Mouse (Mus musculus) cerebral cortex, adult 2 months (tissue): Measurements from ENCODE around the gene Chrng.

ENCODE experiments used
- WGBS: fragments of 180-500 bp; shearing (Covaris S2); methylation state at CpG from one replicate; pipeline ENCODE4 v1.1.7; 2018; 5-methylcytosine and 5-hydroxymethylcytosine counted together

The Chrng gene

DNA sequence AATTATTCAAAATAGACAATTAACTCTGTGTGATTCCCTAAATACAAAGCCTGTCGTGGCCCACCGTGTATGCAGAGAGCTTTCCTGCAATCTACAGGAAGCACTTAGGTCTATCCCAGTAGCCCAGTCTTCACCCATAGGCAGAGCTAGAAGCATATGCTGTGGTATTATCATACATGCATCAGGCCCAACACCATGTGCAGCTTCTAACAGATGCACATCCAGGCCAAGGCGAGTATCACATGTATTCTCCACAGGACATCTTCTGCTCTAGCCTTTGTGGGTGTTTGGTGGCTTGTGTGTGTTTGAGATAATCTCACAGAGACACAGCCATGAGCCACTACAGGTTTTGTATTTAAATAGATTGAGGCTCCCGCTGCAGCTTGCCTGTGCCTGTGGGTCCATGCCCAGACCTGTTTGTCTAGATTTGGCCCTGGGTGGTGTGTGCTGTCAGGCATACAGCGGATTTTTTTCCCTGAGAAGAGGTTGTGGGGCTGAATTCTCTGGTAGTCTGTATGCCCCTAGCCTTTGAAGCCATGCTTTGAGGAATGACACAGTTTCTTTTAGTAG lies 47.7 kb downstream of the Chrng start:
- WGBS = 62% methylated on average over 5 of the region's 5 CpGs

DNA sequence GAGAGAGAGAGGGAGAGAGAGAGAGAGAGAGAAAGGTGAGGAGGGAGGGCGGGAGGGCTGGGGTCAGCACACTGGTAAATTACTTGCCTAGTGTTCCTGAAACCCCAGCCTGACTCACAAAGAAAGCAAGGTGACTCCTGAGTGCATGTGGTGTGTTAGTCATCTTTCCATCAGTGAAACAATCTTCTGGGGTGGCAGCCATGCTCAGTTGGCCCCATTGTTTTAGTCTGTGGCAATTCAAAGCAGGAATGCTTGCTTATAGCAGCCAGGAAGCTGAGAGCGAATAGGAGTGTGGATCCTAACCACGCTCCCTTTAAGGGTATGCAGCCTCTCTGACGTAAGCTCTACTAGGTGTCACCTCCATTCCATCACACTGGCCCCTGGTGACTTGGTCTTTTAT lies 50.7 kb downstream of the Chrng start:
- 80% methylated on average over 4 of the region's 4 CpGs for WGBS

DNA sequence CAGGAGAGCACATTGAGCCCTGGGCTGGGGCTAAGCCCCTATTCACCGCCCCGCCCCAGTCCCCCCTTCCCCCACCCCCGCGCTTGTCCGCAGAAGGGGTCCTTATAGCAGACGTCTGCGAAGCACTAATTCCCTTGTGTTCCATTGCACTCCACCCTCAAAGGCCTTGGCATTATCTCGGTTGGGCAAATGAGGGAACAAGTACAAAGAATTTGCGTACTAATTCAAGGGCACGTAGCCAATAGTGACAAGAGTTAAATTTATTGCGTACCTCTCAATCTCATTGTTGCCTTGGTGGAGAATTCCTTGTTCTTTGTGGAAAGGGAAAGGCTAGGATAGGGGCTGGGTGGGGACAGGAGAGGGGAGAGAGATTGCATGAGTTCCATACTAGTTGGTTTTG lies 53.2 kb downstream of the Chrng start:
- WGBS = 41% methylated on average over 11 of the region's 11 CpGs

DNA sequence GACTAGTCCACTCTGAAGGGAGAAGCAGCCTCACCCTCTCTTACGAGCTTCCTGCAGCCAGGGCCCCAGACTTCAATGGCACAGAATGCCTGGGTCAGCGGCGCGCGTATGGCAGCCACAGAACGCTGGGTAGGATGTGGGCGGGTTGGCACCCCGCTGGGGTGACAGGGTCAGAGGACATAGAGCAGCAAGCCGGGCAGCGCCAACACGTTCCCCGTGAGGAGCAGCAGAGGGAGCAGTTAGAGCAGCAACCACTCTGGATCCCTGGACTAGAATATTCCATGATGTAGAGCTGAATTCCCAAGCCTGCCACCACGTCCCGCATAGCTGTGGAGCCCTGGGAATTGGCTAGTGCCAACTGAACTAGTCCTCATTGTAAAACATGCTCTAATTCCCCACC lies 54.0 kb downstream of the Chrng start:
- WGBS = 27% methylated on average over 14 of the region's 14 CpGs

DNA sequence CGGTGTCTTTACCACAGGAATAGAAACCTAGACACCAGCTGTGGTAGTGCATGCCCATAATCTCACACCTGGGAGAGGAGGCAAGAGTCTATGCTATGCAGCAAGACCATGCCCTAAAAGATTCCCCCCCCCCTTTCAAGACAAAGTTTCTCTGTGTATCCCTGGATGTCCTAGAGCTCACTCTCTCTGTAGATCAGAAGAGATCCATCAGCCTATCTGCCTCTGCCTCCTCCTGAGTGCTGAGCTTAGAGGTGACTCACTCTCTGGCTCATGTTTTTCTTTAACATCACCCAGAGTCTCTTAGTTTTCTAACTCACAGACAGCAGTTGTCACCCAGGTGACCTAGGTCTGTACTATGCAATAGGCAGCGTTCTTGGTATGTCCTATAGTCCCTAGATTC lies 54.9 kb downstream of the Chrng start:
- WGBS = 94% methylated on average over 2 of the region's 2 CpGs
